Mouse (Mus musculus) olfactory bulb, adult 2 months (tissue): ENCODE measurements around the gene Rtn2. TPM values are rescaled to one million over a fixed set of nuclear protein-coding genes. Genes with fewer than 3 reads are reported as not detected.
"Not testable (repeated sequence)": the region's sequence is repeated elsewhere in the genome, so short reads cannot be mapped to it uniquely, and the experiment has no call there.

ENCODE experiments used
- H3K27ac ChIP-seq: fragments of 200-500 bp; 2 replicates; pipeline ENCODE4 v1.5.1; 2012; ENCODE audit warnings: low read depth, low read length; ENCODE audit not compliant: insufficient read depth
- H3K4me1 ChIP-seq: fragments of 200-500 bp; 2 replicates; pipeline ENCODE4 v1.6.1; 2012; ENCODE audit warnings: low read length; ENCODE audit not compliant: control insufficient read depth, insufficient read depth
- H3K4me3 ChIP-seq: fragments of 200-500 bp; 2 replicates; pipeline ENCODE4 v1.5.1; 2012; ENCODE audit warnings: mild to moderate bottlenecking, low read depth, low read length, moderate library complexity; ENCODE audit not compliant: insufficient read depth
- CTCF ChIP-seq: fragments of 200-500 bp; IDR thresholded peaks from 2 replicates; pipeline ENCODE4 v1.5.1; 2012; ENCODE audit warnings: low read depth, mild to moderate bottlenecking, low read length, moderate library complexity; ENCODE audit not compliant: insufficient read depth
- POLR2A ChIP-seq: fragments of 200-500 bp; IDR thresholded peaks from 2 replicates; pipeline ENCODE4 v1.6.1; 2012; ENCODE audit warnings: mild to moderate bottlenecking, low read depth, low read length, moderate library complexity; ENCODE audit not compliant: insufficient read depth
- WGBS: fragments of 180-500 bp; shearing (Covaris S2); methylation state at CpG from one replicate; pipeline ENCODE4 v1.1.7; 2018; 5-methylcytosine and 5-hydroxymethylcytosine counted together
- polyA plus RNA-seq: library from polyadenylated mRNA; stranded (reverse); fragments of >200 nt; gene quantifications from 2 replicates; pipeline ENCODE4 v1.2.4, GENCODE M21; 2012; ENCODE audit warnings: low replicate concordance; ENCODE audit not compliant: missing spikeins, insufficient read depth, insufficient read length

Rtn2 gene
- polyA plus RNA-seq, 1 experiment: not detected

- Histone ChIP-seq H3K4me3 (peak overlapping the region; percentile 90), H3K27ac (0 out of 2 replicates have a peak overlapping the region, but pooled peaks have one; percentile 63), H3K4me1 (peaks cover 18% of the 10 kb centered on the region)
- under 1% methylated on average over 35 of the region's 36 CpGs for whole genome bisulfite sequencing
- no peak for TF ChIP-seq CTCF
- no peak for TF ChIP-seq POLR2A
These were observed 10.2 kb upstream of the Rtn2 start for GRCm38 (mm10) chr7:19272173-19272764.

- Histone ChIP-seq H3K4me3 (no peak overlapping the region), H3K27ac (no peak overlapping the region), H3K4me1 (peaks cover 7% of the 10 kb centered on the region)
- TF ChIP-seq POLR2A: no peak
- no peak for TF ChIP-seq CTCF
- WGBS: 54% methylated on average over 4 of the region's 4 CpGs
These were observed 6.2 kb upstream of the Rtn2 start for GRCm38 (mm10) chr7:19276253-19276652.

GRCm38 (mm10) chr7:19279052-19279451, 3.4 kb upstream of the Rtn2 start:
- WGBS: 7% methylated on average over 34 of the region's 34 CpGs
- 0 out of 2 replicates have a peak overlapping the region, but pooled peaks have one; percentile 21 for H3K4me3 ChIP-seq
- no peak for TF ChIP-seq POLR2A
- TF ChIP-seq CTCF: no peak
- H3K4me1 ChIP-seq: peaks cover 12% of the 10 kb centered on the region
- no peak overlapping the region for H3K27ac ChIP-seq

GRCm38 (mm10) chr7:19279581-19280114, 2.8 kb upstream of the Rtn2 start, which contains the start of gene Ppm1n:
Gene Ppm1n (minus strand): TSS chr7:19280064.
- no peak within 1 kb of the TSS for H3K27ac ChIP-seq
- TF ChIP-seq CTCF (no peak), POLR2A (no peak)
- whole genome bisulfite sequencing: 3% methylated on average over 46 of the region's 46 CpGs
- 0 out of 2 replicates have a peak within 1 kb of the TSS, but pooled peaks have one; percentile 21 for H3K4me3 ChIP-seq
- peaks cover 12% of the 10 kb centered on the region for H3K4me1 ChIP-seq

- WGBS: 27% methylated on average over 6 of the region's 6 CpGs
- H3K4me1 ChIP-seq: peaks cover 12% of the 10 kb centered on the region
- not testable (repeated sequence) for H3K27ac ChIP-seq
These were observed 632 bp upstream of the Rtn2 start for GRCm38 (mm10) chr7:19281680-19282304.

GRCm38 (mm10) chr7:19282791-19283405, 474 bp downstream of the Rtn2 start:
- Histone ChIP-seq H3K27ac (peak overlapping the region; percentile 14), H3K4me1 (peaks cover 12% of the 10 kb centered on the region), H3K4me3 (peak overlapping the region; percentile 72)
- WGBS: under 1% methylated on average over 35 of the region's 35 CpGs
- TF ChIP-seq CTCF (no peak), POLR2A (no peak)

More at GRCm38 (mm10) chr7:19281680-19282304, 632 bp upstream of the Rtn2 start:
- peak overlapping the region; percentile 72 for H3K4me3 ChIP-seq

GRCm38 (mm10) chr7:19283406-19283804, 981 bp downstream of the Rtn2 start:
- WGBS: 12% methylated on average over 14 of the region's 14 CpGs
- peak overlapping the region; percentile 72 for H3K4me3 ChIP-seq
- 0 out of 2 replicates have a peak overlapping the region, but pooled peaks have one; percentile 14 for H3K27ac ChIP-seq
- no peak for TF ChIP-seq POLR2A
- no peak for TF ChIP-seq CTCF
- peaks cover 12% of the 10 kb centered on the region for H3K4me1 ChIP-seq

- Histone ChIP-seq H3K27ac (no peak overlapping the region), H3K4me3 (no peak overlapping the region), H3K4me1 (peaks cover 6% of the 10 kb centered on the region)
- WGBS: 18% methylated on average over 4 of the region's 4 CpGs
- no peak for TF ChIP-seq CTCF
- no peak for TF ChIP-seq POLR2A
These were observed 2.3 kb downstream of the Rtn2 start for GRCm38 (mm10) chr7:19284763-19285162.
